Mouse (Mus musculus) neural tube, embryonic 14.5 days (tissue): ENCODE results near the gene Dnajc27. TPM values are rescaled to one million over a fixed set of nuclear protein-coding genes. Genes with fewer than 3 reads are reported as not detected.

Experiments
- ATAC-seq: fragments of 200-750 bp; cut with Nextera tagmentation; 2 replicates; pipeline ENCODE4 v1.8.0; 2017; ENCODE audit warnings: low read depth, mild to moderate bottlenecking, moderate TSS enrichment, moderate library complexity
- H3K27ac ChIP-seq: fragments of 300-500 bp; sonication (generic); 2 replicates; pipeline ENCODE4 v1.5.1; 2014; ENCODE audit warnings: low read depth, mild to moderate bottlenecking, control low read depth, low read length, moderate library complexity, mixed read lengths
- H3K27me3 ChIP-seq: fragments of 300-500 bp; sonication (generic); 2 replicates; pipeline ENCODE4 v1.6.1; 2014; ENCODE audit warnings: low read length; ENCODE audit not compliant: control insufficient read depth, insufficient read depth
- H3K36me3 ChIP-seq: fragments of 300-500 bp; sonication (generic); 2 replicates; pipeline ENCODE4 v1.6.1; 2014; ENCODE audit warnings: low read length, mixed read lengths; ENCODE audit not compliant: control insufficient read depth, insufficient read depth
- H3K4me1 ChIP-seq: fragments of 300-500 bp; sonication (generic); 2 replicates; pipeline ENCODE4 v1.6.1; 2014; ENCODE audit warnings: low read length; ENCODE audit not compliant: control insufficient read depth, insufficient read depth
- H3K4me2 ChIP-seq: fragments of 300-500 bp; sonication (generic); 2 replicates; pipeline ENCODE4 v1.6.1; 2014; ENCODE audit warnings: mild to moderate bottlenecking, low read depth, low read length, control low read depth
- H3K4me3 ChIP-seq: fragments of 300-500 bp; sonication (generic); 2 replicates; pipeline ENCODE4 v1.5.1; 2014; ENCODE audit warnings: low read depth, low read length, control low read depth, mixed read lengths
- H3K9ac ChIP-seq: fragments of 300-500 bp; sonication (generic); replicated peaks from 2 replicates; pipeline ENCODE4 v1.6.1; 2014; ENCODE audit warnings: low read depth, mild to moderate bottlenecking, control low read depth, low read length, mixed read lengths
- H3K9me3 ChIP-seq: fragments of 300-500 bp; sonication (generic); 2 replicates; pipeline ENCODE4 v1.6.1; 2016; ENCODE audit warnings: low read length; ENCODE audit not compliant: control insufficient read depth
- WGBS: fragments of 180-500 bp; shearing (Covaris S2); extraction: QIAGEN DNeasy Blood & Tissue Kit; methylation state at CpG from one replicate; pipeline ENCODE4 v1.1.7; 2014; 5-methylcytosine and 5-hydroxymethylcytosine counted together
- polyA plus RNA-seq: library from polyadenylated mRNA; unstranded; fragments of >200 nt; fragmentation: Nextera tagmentation; extraction: Ambion mirVana; gene quantifications from 2 replicates; pipeline ENCODE4 v1.2.1, GENCODE M21; 2014

Dnajc27 gene
- polyA plus RNA-seq, 1 experiment from 2014 or later, result 25.6 TPM

- no peak overlapping the region for H3K4me2 ChIP-seq
- no peaks in the 10 kb centered on the region for H3K4me1 ChIP-seq
- no peaks in the 10 kb centered on the region for H3K27me3 ChIP-seq
- no peaks in the 10 kb centered on the region for H3K9me3 ChIP-seq
- ATAC-seq, result no peak
- 64% methylated on average over 9 of the region's 9 CpGs for WGBS
- no peak overlapping the region for H3K4me3 ChIP-seq
- no peak overlapping the region for H3K27ac ChIP-seq
- H3K9ac ChIP-seq, result no peak overlapping the region
- H3K36me3 ChIP-seq, result no peaks in the 10 kb centered on the region
These were observed 31.4 kb upstream of the Dnajc27 start for GRCm38 (mm10) chr12:4050861-4051425.

GRCm38 (mm10) chr12:4053643-4054042, 28.7 kb upstream of the Dnajc27 start:
- no peaks in the 10 kb centered on the region for H3K4me1 ChIP-seq
- H3K36me3 ChIP-seq, result no peaks in the 10 kb centered on the region
- H3K4me2 ChIP-seq, result no peak overlapping the region
- no peak for ATAC-seq
- H3K27ac ChIP-seq, result no peak overlapping the region
- no peaks in the 10 kb centered on the region for H3K27me3 ChIP-seq
- H3K9me3 ChIP-seq, result no peaks in the 10 kb centered on the region
- WGBS, result 92% methylated on average over 3 of the region's 3 CpGs
- H3K4me3 ChIP-seq, result no peak overlapping the region
- no peak overlapping the region for H3K9ac ChIP-seq

- H3K9me3 ChIP-seq, result no peaks in the 10 kb centered on the region
- 39% methylated on average over 4 of the region's 4 CpGs for WGBS
These were observed 27.5 kb upstream of the Dnajc27 start for GRCm38 (mm10) chr12:4054845-4055244.

GRCm38 (mm10) chr12:4058321-4058720, 24.1 kb upstream of the Dnajc27 start:
- no peaks in the 10 kb centered on the region for H3K27me3 ChIP-seq
- H3K4me1 ChIP-seq, result no peaks in the 10 kb centered on the region
- 73% methylated on average over 9 of the region's 9 CpGs for WGBS
- H3K4me2 ChIP-seq, result no peak overlapping the region
- H3K9me3 ChIP-seq, result no peaks in the 10 kb centered on the region
- H3K27ac ChIP-seq, result no peak overlapping the region
- no peak for ATAC-seq
- H3K4me3 ChIP-seq, result no peak overlapping the region
- H3K9ac ChIP-seq, result no peak overlapping the region
- no peaks in the 10 kb centered on the region for H3K36me3 ChIP-seq

More at GRCm38 (mm10) chr12:4054845-4055244, 27.5 kb upstream of the Dnajc27 start:
- no peak overlapping the region for H3K27ac ChIP-seq
- no peak for ATAC-seq
- H3K4me1 ChIP-seq, result no peaks in the 10 kb centered on the region
- no peak overlapping the region for H3K4me2 ChIP-seq
- H3K36me3 ChIP-seq, result no peaks in the 10 kb centered on the region
- no peaks in the 10 kb centered on the region for H3K27me3 ChIP-seq
- no peak overlapping the region for H3K4me3 ChIP-seq
- H3K9ac ChIP-seq, result no peak overlapping the region

- Histone ChIP-seq H3K4me1 (no peaks in the 10 kb centered on the region), H3K4me3 (no peak overlapping the region), H3K36me3 (no peaks in the 10 kb centered on the region), H3K9me3 (no peaks in the 10 kb centered on the region), H3K27me3 (no peaks in the 10 kb centered on the region), H3K4me2 (no peak overlapping the region), H3K9ac (no peak overlapping the region), H3K27ac (no peak overlapping the region)
- ATAC-seq, result no peak
- 90% methylated on average over 4 of the region's 4 CpGs for WGBS
These were observed 22.7 kb upstream of the Dnajc27 start for GRCm38 (mm10) chr12:4059683-4060082.

GRCm38 (mm10) chr12:4065498-4065897, 16.9 kb upstream of the Dnajc27 start:
- Histone ChIP-seq H3K27ac (no peak overlapping the region), H3K9me3 (no peaks in the 10 kb centered on the region), H3K9ac (no peak overlapping the region), H3K4me1 (no peaks in the 10 kb centered on the region), H3K4me3 (no peak overlapping the region), H3K4me2 (no peak overlapping the region), H3K36me3 (no peaks in the 10 kb centered on the region), H3K27me3 (no peaks in the 10 kb centered on the region)
- no peak for ATAC-seq
- WGBS, result 93% methylated on average over 2 of the region's 2 CpGs

- H3K36me3 ChIP-seq, result no peaks in the 10 kb centered on the region
- no peak overlapping the region for H3K4me3 ChIP-seq
- WGBS, result 80% methylated on average over 8 of the region's 8 CpGs
- no peak overlapping the region for H3K27ac ChIP-seq
- H3K9ac ChIP-seq, result no peak overlapping the region
- H3K9me3 ChIP-seq, result no peaks in the 10 kb centered on the region
- H3K4me1 ChIP-seq, result no peaks in the 10 kb centered on the region
- H3K4me2 ChIP-seq, result no peak overlapping the region
- no peaks in the 10 kb centered on the region for H3K27me3 ChIP-seq
- ATAC-seq, result no peak
These were observed 16.4 kb upstream of the Dnajc27 start for GRCm38 (mm10) chr12:4065944-4066343.

- Histone ChIP-seq H3K4me1 (no peaks in the 10 kb centered on the region), H3K27me3 (no peaks in the 10 kb centered on the region), H3K4me3 (no peak overlapping the region), H3K9ac (no peak overlapping the region), H3K27ac (no peak overlapping the region), H3K4me2 (no peak overlapping the region), H3K9me3 (no peaks in the 10 kb centered on the region), H3K36me3 (no peaks in the 10 kb centered on the region)
- WGBS, result 73% methylated on average over 6 of the region's 6 CpGs
- no peak for ATAC-seq
These were observed 15.5 kb upstream of the Dnajc27 start for GRCm38 (mm10) chr12:4066681-4067459.

- Histone ChIP-seq H3K4me3 (no peak overlapping the region), H3K36me3 (no peaks in the 10 kb centered on the region), H3K9ac (no peak overlapping the region), H3K9me3 (no peaks in the 10 kb centered on the region), H3K4me1 (no peaks in the 10 kb centered on the region), H3K27ac (no peak overlapping the region), H3K4me2 (no peak overlapping the region), H3K27me3 (no peaks in the 10 kb centered on the region)
- ATAC-seq, result no peak
- WGBS, result 79% methylated on average over 4 of the region's 4 CpGs
These were observed 13.8 kb upstream of the Dnajc27 start for GRCm38 (mm10) chr12:4068551-4068950.
